Mouse (Mus musculus): ENCODE results near the gene Pik3r4.

- TF ChIP-seq CTCF (IDR thresholded peaks at IDR 0.05; ENCODE audit: low read depth), result no peak
- no peak for TF ChIP-seq EP300 (IDR thresholded peaks at IDR 0.05; ENCODE audit: low read depth)
Observed at GRCm38 (mm10) chr9:105696818-105697564, 54.2 kb downstream of the Pik3r4 start.

Measured in heart, postnatal 0 days (tissue).